Mouse (Mus musculus) monocyte, adult 5-6 weeks (primary cell): ENCODE results near the gene Polr2i. TPM values are rescaled to one million over a fixed set of nuclear protein-coding genes. Genes with fewer than 3 reads are reported as not detected.
"Not testable (repeated sequence)": the region's sequence is repeated elsewhere in the genome, so short reads cannot be mapped to it uniquely, and the experiment has no call there.

Experiments
- ATAC-seq: fragments of 153-309, 156-312 bp; replicated peaks from 2 replicates; pipeline ENCODE4 v1.8.0; 2017; ENCODE audit warnings: mild to moderate bottlenecking; ENCODE audit not compliant: low TSS enrichment, insufficient number of reproducible peaks, severe bottlenecking, poor library complexity, low FRiP score
- total RNA-seq: library from RNA; stranded (forward); fragments of 200-1000, 200-491, 200-594 nt; gene quantifications from 3 replicates; pipeline ENCODE4 v1.2.3, GENCODE M21; 2017

The Polr2i gene
- total RNA-seq, 1 experiment from 2014 or later, result 29.5 TPM

GRCm38 (mm10) chr7:30200661-30201060 lies 31.1 kb upstream of the Polr2i start:
- not testable (repeated sequence) for ATAC-seq

- no peak for ATAC-seq
Measured at GRCm38 (mm10) chr7:30202895-30203690, 28.7 kb upstream of the Polr2i start.

DNA sequence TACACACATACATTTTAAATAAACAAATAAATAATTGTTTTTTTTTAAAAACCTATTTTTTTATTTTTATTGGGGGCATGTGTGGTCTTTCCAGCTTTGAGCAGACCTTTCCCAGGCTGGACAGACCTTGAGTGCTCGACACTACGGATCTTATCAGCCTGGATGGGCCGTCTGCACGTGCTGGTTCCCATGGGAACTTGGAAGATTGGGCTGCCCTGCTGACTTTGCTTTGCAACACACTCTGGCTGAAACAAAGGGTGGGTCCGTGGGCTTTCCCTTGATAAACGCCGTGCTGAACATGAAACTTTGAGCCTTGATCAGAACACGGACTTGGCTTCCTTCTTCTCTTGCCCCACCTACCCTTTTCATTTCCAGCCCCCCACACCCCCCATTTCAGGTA lies 27.4 kb upstream of the Polr2i start:
- no peak for ATAC-seq

GRCm38 (mm10) chr7:30205383-30205782 lies 26.4 kb upstream of the Polr2i start:
- ATAC-seq, result peak; percentile 93

DNA sequence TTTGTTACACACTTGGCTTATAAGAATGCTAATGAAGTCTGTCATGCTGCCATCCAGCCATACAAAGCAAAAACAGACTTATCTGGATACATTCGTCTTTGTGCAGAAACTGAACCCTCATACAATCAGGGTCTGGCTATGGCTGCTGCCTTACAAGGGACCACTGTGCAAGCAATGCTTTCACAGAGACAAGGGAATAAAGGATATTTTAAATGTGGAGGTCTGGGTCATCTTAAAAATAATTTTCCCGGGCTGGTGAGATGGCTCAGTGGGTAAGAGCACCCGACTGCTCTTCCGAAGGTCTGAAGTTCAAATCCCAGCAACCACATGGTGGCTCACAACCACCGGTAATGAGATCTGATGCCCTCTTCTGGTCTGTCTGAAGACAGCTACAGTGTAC lies 25.4 kb upstream of the Polr2i start:
- not testable (repeated sequence) for ATAC-seq

- no peak for ATAC-seq
Measured at GRCm38 (mm10) chr7:30211025-30211424, 20.7 kb upstream of the Polr2i start.

GRCm38 (mm10) chr7:30213881-30214280 lies 17.9 kb upstream of the Polr2i start:
- no peak for ATAC-seq

DNA sequence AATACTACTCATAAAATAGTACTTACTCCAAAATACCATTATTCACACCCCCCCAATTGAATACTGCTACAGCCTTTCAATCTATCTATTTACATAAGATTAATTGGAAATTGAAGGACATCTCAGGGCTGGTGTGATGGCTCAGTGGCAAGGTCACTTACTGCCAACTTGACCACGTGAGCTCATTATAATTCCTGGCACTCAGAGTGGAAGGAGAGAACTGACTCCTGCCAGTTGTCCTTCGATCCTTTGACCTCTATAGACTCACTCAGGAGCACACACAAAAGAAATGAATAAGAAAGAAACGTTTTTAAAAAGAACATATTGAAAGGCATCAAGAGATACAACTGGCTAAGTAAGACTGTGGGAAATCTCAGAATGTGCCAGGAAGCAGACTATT lies 15.9 kb upstream of the Polr2i start:
- ATAC-seq, result no peak

GRCm38 (mm10) chr7:30216723-30217151 lies 15.0 kb upstream of the Polr2i start:
- ATAC-seq, result peak; percentile 72

DNA sequence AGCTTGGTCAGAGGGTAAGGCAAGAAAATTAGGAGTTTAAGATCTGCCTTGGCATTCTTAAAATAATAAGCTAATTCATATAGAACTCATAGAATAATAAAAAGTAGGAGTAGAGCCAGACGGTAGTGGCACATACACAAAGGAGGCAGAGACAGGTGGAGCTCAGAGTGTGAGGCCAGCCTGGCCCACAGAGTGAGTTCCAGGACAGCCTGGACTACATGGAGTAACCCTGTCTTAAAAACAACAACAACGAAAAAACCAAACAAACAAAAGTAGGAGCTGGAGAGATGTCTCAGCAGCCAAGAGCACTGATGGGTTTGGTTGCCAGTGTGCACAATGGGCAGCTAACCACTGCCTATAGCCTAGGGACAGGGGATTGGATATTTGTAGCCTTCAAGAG lies 14.5 kb upstream of the Polr2i start:
- ATAC-seq, result no peak

GRCm38 (mm10) chr7:30219293-30220007 lies 12.3 kb upstream of the Polr2i start:
- peak; percentile 23; the same call in 1 of the 2 replicates for ATAC-seq

DNA sequence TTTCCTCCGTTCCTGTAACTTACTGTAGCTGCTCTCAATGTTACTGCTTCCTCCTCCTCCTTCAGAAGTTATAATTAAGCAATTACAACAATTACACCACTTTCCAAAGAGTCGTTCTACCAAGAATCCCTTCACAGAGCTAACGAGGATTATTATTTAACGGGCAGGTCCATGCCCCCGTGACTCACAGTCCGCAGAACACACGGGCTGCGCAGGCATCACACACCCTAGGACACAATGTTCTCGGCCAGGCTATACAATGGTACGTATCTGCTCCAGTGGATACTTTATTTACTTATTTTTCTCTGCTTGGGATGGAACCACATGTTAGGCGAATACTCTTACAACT lies 11.8 kb upstream of the Polr2i start:
- ATAC-seq, result 0 out of 2 replicates have a peak, but pooled peaks have one; percentile 16

DNA sequence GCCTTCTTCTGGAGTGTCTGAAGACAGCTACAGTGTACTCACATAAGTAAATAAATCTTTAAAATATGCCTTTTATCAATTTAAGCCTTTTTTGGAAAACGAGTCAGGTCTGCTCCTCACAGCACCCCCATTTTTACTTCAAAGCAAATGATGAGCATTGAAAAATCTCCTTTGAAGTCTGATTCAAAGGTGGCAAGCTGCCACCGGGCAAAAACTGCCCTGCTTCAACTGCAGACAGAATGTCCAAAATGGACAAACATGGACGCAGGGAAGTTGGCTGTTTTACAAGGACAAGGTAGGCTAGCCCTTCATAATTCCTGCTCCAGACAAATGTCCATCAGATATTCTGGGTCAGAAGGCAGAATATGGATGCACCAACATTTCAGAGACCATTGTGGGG lies 10.3 kb upstream of the Polr2i start:
- no peak for ATAC-seq

DNA sequence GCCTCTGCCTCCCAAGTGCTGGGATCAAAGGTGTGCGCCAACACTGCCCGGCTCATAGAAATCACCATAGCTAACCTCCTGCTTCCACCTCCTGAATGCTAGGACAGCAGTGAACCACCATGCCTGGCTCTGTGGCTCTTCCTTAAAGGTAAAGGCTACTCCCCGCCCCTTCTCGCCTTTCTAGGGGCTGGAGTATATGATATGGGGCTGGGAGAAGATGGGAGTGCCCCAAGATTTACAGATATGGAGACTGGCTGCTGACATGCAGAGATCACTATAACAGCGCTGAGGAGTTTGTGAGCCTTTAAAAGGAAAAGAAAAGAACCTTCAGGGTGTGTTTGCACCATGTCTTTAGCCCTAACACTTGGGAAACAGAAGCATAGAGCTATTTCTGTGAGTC lies 9.5 kb upstream of the Polr2i start:
- ATAC-seq, result no peak

GRCm38 (mm10) chr7:30224206-30224605 lies 7.5 kb upstream of the Polr2i start:
- ATAC-seq, result no peak

GRCm38 (mm10) chr7:30231328-30231668 lies 450 bp upstream of the Polr2i start:
- ATAC-seq, result no peak

- 0 out of 2 replicates have a peak, but pooled peaks have one; percentile 14 for ATAC-seq
Measured at GRCm38 (mm10) chr7:30232631-30233148, 942 bp downstream of the Polr2i start.

DNA sequence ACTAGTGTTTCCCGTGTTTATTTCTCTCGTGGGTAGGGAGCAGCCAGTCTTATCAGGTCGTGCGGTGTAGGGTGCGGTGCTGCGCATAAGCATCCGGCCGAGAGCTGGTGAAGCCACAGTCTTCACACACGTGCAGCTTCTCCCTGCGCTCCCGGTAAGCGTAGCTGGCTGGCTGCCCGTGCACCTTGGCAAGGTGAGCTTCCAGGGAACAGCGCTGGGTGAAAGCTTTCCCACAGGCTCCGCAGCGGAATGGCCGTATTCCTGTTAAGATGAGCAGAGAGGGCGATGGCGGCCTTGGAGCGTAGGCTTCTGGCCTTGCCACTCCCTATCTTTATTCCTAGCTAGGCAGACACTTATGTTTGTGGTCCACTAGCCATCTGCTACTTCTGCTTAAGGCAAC lies 1.6 kb downstream of the Polr2i start:
- no peak for ATAC-seq

DNA sequence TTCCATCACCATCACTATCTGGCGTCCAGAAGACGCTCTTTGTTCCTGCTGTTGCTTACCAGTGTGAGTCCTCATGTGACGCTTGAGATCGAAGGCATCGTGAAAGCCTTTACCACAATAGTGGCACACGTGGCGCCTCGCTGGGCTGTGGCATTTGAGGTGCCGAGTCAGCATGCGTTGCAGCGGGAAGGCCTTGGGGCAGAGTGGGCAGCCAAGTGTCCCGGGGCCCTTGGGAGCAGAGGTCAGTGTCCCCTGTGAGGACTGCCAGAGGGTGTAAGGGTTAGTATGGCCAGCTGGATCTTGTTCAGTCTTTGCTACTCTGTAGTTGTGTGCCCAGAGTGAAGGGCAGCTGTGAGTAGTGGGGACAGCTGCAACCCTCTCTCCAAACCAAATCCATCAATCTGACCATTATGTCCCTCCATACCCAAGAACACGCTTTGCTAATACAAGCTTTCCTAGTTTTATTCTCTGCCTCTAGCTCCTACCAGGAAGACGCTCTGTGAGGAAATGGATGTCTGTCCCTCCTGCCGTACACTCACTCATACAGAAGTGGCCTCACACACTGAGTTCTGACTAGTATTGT lies 2.6 kb downstream of the Polr2i start:
- ATAC-seq, result no peak

GRCm38 (mm10) chr7:30235091-30235490 lies 3.3 kb downstream of the Polr2i start:
- ATAC-seq, result no peak
